Mouse (Mus musculus) MEL (cell line): ENCODE measurements around the gene Mob3b.

Source experiments
- BHLHE40 ChIP-seq: IDR thresholded peaks from 2 replicates; pipeline ENCODE4 v1.6.1; 2012; ENCODE audit warnings: low read depth, mild to moderate bottlenecking, inconsistent platforms, low read length, improper control_type of control experiment, borderline replicate concordance
- CHD1 ChIP-seq: IDR thresholded peaks from 2 replicates; pipeline ENCODE4 v1.6.1; 2012; ENCODE audit warnings: low read depth, mild to moderate bottlenecking, inconsistent platforms, low read length, improper control_type of control experiment
- CTCF ChIP-seq, 3 experiments: IDR thresholded peaks in 2 of 3; conservative IDR thresholded peaks in 1 of 3; 2 replicates each; pipeline ENCODE4 v1.5.1; 2011 to 2012; ENCODE audit warnings: low read length in 3 of 3, low read depth in 2 of 3, mild to moderate bottlenecking in 2 of 3, improper control_type of control experiment in 1 of 3, inconsistent platforms in 1 of 3, mixed read lengths in 1 of 3, moderate library complexity in 1 of 3; ENCODE audit not compliant: control insufficient read depth in 1 of 3, insufficient read depth in 1 of 3, poor library complexity in 1 of 3, severe bottlenecking in 1 of 3
- ELF1 ChIP-seq: IDR thresholded peaks from 2 replicates; pipeline ENCODE4 v1.6.1; 2014; ENCODE audit warnings: low read depth, mild to moderate bottlenecking, inconsistent platforms, low read length, improper control_type of control experiment, moderate library complexity
- EP300 ChIP-seq, 2 experiments: IDR thresholded peaks; 2 replicates each; pipeline ENCODE4 v1.6.1; 2011; ENCODE audit warnings: improper control_type of control experiment in 2 of 2, low read length in 2 of 2, low read depth in 1 of 2, mild to moderate bottlenecking in 1 of 2
- JUND ChIP-seq: IDR thresholded peaks from 2 replicates; pipeline ENCODE4 v1.6.1; 2011; ENCODE audit warnings: low read depth, mild to moderate bottlenecking, improper control_type of control experiment, low read length
- MXI1 ChIP-seq: IDR thresholded peaks from 2 replicates; pipeline ENCODE4 v1.6.1; 2011; ENCODE audit warnings: mild to moderate bottlenecking, low read depth, low read length, improper control_type of control experiment
- POLR2A ChIP-seq, 2 experiments: IDR thresholded peaks; 2 replicates each; pipeline ENCODE4 v1.6.1; 2011 to 2012; ENCODE audit warnings: low read length in 2 of 2, mild to moderate bottlenecking in 2 of 2, control low read depth in 1 of 2, improper control_type of control experiment in 1 of 2, low read depth in 1 of 2, moderate library complexity in 1 of 2; ENCODE audit not compliant: control insufficient read depth in 1 of 2, insufficient read depth in 1 of 2, poor library complexity in 1 of 2
- POLR2AphosphoS2 ChIP-seq: IDR thresholded peaks from 2 replicates; pipeline ENCODE4 v1.6.1; 2011; ENCODE audit warnings: low read length, improper control_type of control experiment
- SMC3 ChIP-seq: IDR thresholded peaks from 2 replicates; pipeline ENCODE4 v1.6.1; 2011; ENCODE audit warnings: low read depth, low read length, improper control_type of control experiment
- TBP ChIP-seq: IDR thresholded peaks from 2 replicates; pipeline ENCODE4 v1.8.0; 2011; ENCODE audit warnings: low read depth, low read length, improper control_type of control experiment
- ZC3H11A ChIP-seq: IDR thresholded peaks from 2 replicates; pipeline ENCODE4 v1.6.1; 2012; ENCODE audit warnings: low read depth, mild to moderate bottlenecking, inconsistent platforms, low read length, improper control_type of control experiment

GRCm38 (mm10) chr4:35134846-35135611, 22.3 kb downstream of the Mob3b start:
- TF ChIP-seq CTCF (IDR thresholded peaks at IDR 0.05 in 2 of 3, conservative IDR thresholded peaks at IDR 0.05 in 1 of 3; ENCODE audit: control insufficient read depth in 1 of 3, insufficient read depth in 1 of 3, low read depth in 2 of 3, low read length in 3 of 3, poor library complexity in 1 of 3, severe bottlenecking in 1 of 3): no peak
- no peak for TF ChIP-seq CHD1
- TF ChIP-seq JUND: no peak
- TF ChIP-seq EP300 (IDR thresholded peaks at IDR 0.05; ENCODE audit: low read depth in 1 of 2, low read length in 2 of 2): no peak
- TF ChIP-seq TBP: no peak
- no peak for TF ChIP-seq MXI1
- no peak for TF ChIP-seq SMC3
- TF ChIP-seq POLR2A (IDR thresholded peaks at IDR 0.05; ENCODE audit: control insufficient read depth in 1 of 2, insufficient read depth in 1 of 2, low read depth in 1 of 2, low read length in 2 of 2, poor library complexity in 1 of 2): no peak
- no peak for TF ChIP-seq BHLHE40
- no peak for TF ChIP-seq ZC3H11A
- TF ChIP-seq ELF1: no peak
- TF ChIP-seq POLR2AphosphoS2: no peak
